Mouse (Mus musculus) urinary bladder, postnatal 4 days (tissue): Measurements from ENCODE around the gene Gpr176.
A peak's percentile ranks its signal among the peaks of the same experiment; 100 is the strongest.

Experiments
- DNase-seq, 2 experiments: peaks; one replicate each; pipeline ENCODE4 v3.0.0; 2021 to 2022; ENCODE audit warnings: low spot score in 2 of 2

Gpr176 gene

DNA sequence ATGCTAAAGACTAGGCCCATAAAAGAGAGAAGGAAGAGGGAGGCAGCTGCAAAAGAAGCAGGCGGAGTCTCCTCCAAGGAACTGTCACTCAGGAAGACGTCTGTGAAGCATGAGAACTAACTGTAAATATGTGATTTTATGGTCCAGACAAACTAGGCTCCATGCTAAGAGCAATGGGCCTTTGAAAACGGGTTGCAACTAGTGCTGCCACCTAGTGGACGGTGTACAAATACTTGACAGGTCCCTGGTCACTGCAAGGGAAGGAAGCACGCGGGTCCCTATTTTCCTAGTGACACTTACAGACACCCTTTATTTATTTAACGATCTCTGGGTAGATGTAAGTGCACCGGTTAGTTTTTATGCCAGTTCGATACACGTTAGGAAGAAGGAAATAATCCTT lies 127.3 kb downstream of the Gpr176 start:
- peak; percentile 31 to 80 for DNase-seq

- DNase-seq: no peak
These were observed 137.0 kb downstream of the Gpr176 start for GRCm38 (mm10) chr2:118236196-118236595.

- DNase-seq: no peak
These were observed 137.6 kb downstream of the Gpr176 start for GRCm38 (mm10) chr2:118235614-118236013.

DNA sequence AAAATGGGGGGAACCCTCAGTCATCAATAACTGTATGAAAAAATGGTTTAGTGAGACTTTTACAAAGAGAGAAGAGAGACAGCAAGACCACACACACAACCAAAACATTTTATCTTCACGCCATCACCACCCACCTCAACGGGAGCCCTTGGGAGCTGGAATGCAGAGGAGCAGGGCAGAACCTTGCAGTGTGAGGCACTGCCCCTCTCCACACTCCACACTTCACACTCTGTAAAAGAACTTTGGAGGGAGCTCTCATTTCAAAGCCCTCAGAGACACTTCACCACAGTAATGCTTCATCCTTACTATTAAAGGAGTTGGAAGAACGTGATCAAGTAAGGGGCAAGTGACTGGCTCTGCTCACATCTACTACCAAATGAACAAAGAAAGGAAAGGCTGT lies 142.7 kb downstream of the Gpr176 start:
- DNase-seq: no peak

DNA sequence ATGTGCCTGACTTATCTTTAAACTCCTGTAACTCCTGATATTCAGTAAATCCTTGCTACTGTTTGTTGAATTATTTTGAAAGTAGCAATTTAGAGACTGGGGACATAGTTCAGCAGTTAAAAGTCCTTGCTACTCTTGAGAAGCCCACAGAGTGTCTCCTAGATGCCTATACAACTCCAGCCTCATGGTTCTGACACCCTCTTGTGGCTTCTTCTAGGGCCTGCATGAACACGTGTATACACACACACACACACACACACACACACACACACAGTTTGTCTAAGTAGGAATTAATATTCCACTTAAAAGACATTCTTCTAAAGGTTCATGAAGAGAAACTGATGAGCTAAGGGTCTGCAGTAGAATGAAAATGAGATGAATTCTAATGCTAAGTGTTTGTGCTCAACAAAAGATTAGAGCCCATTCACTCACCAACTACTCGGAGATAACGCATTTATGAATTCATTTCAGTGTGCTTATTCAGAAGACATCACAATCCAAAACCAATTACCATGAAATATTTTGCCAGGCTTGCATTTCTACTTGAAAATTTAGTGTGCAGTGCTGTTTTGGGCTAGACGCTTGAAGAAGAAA lies 144.6 kb downstream of the Gpr176 start:
- no peak for DNase-seq
